Mouse (Mus musculus) mesoderm, embryonic 11.5 days (tissue): ENCODE results near the gene Siglec1.
"Not testable (repeated sequence)": the region's sequence is repeated elsewhere in the genome, so short reads cannot be mapped to it uniquely, and the experiment has no call there.

ENCODE experiments used
- DNase-seq: peaks from one replicate; pipeline ENCODE4 v3.0.0-alpha.2; 2012; ENCODE audit warnings: low read depth, low spot score

Siglec1 gene

GRCm38 (mm10) chr2:131052862-131053418 is 33.6 kb downstream of the Siglec1 start:
- no peak for DNase-seq

GRCm38 (mm10) chr2:131052043-131052442 is 34.5 kb downstream of the Siglec1 start:
- no peak for DNase-seq

- no peak for DNase-seq
Observed at GRCm38 (mm10) chr2:131046025-131046424, 40.5 kb downstream of the Siglec1 start.

GRCm38 (mm10) chr2:131044989-131045720 is 41.4 kb downstream of the Siglec1 start:
- no peak for DNase-seq

GRCm38 (mm10) chr2:131044354-131044852 is 42.2 kb downstream of the Siglec1 start:
- no peak for DNase-seq

GRCm38 (mm10) chr2:131042988-131043387 is 43.6 kb downstream of the Siglec1 start, which contains the start of gene Gfra4:
Gene Gfra4, minus strand, starts transcription at chr2:131043088.
- DNase-seq = no peak

GRCm38 (mm10) chr2:131040854-131041825 is 45.4 kb downstream of the Siglec1 start:
- no peak for DNase-seq

GRCm38 (mm10) chr2:131038675-131039074 is 47.9 kb downstream of the Siglec1 start:
- no peak for DNase-seq

GRCm38 (mm10) chr2:131038197-131038596 is 48.4 kb downstream of the Siglec1 start:
- no peak for DNase-seq

- DNase-seq = no peak
Observed at GRCm38 (mm10) chr2:131037226-131037990, 49.2 kb downstream of the Siglec1 start.

- DNase-seq = no peak
Observed at GRCm38 (mm10) chr2:131036757-131037156, 49.8 kb downstream of the Siglec1 start.

GRCm38 (mm10) chr2:131036343-131036742 is 50.2 kb downstream of the Siglec1 start:
- DNase-seq = no peak

GRCm38 (mm10) chr2:131031406-131031805 is 55.2 kb downstream of the Siglec1 start:
- DNase-seq = not testable (repeated sequence)

GRCm38 (mm10) chr2:131030998-131031397 is 55.6 kb downstream of the Siglec1 start:
- DNase-seq = no peak

GRCm38 (mm10) chr2:131030561-131030960 is 56.0 kb downstream of the Siglec1 start:
- DNase-seq = no peak

GRCm38 (mm10) chr2:131029065-131029935 is 57.3 kb downstream of the Siglec1 start:
- DNase-seq = no peak

GRCm38 (mm10) chr2:131026941-131027340 is 59.6 kb downstream of the Siglec1 start:
- no peak for DNase-seq

GRCm38 (mm10) chr2:131025230-131025629 is 61.3 kb downstream of the Siglec1 start:
- DNase-seq = no peak
